Mouse (Mus musculus) bone marrow macrophage, adult 2 months (primary cell): Measurements from ENCODE around the gene Immp2l.

Experiments used
- CTCF ChIP-seq: IDR thresholded peaks from 2 replicates; pipeline ENCODE4 v1.5.1; 2012; ENCODE audit warnings: low read depth, mild to moderate bottlenecking, low read length, moderate library complexity
- POLR2A ChIP-seq: IDR thresholded peaks from 2 replicates; pipeline ENCODE4 v1.6.1; 2012; ENCODE audit warnings: mild to moderate bottlenecking, low read depth, low read length, borderline replicate concordance

DNA sequence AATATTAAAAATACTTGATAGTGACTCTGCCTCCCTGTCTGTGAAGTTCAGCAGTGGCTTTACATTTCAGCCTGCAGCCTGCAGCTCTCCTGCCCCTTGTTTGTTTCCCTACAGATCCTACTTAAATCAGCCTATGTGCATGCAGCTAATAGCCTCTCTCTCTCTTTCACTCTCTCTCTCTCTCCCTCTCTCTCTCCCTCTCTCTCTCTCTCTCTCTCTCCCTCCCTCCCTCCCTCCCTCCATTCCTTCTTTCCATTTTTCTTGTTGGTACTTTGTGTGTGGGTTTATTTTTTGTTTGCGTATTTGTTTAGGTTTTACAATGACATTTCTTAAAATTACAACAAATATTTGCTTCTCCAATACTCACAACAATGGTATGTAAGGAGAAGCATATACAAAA, 462.4 kb downstream of the Immp2l start, which contains the start of gene Lrrn3:
- TF ChIP-seq CTCF (no peak), POLR2A (no peak)
